Mouse (Mus musculus) midbrain, embryonic 10.5 days (tissue): ENCODE data around the gene Ctps2. TPM values are rescaled to one million over a fixed set of nuclear protein-coding genes. Genes with fewer than 3 reads are reported as not detected.
A peak's percentile ranks its signal among the peaks of the same experiment; 100 is the strongest.
"Not testable (repeated sequence)": the region's sequence is repeated elsewhere in the genome, so short reads cannot be mapped to it uniquely, and the experiment has no call there.

ENCODE experiments used
- DNase-seq: peaks from one replicate; pipeline ENCODE4 v3.0.0-alpha.2; 2017; ENCODE audit warnings: low spot score
- H3K27ac ChIP-seq: fragments of 300-500 bp; sonication (generic); replicated peaks from 2 replicates; pipeline ENCODE4 v1.5.1; 2016; ENCODE audit warnings: mild to moderate bottlenecking
- H3K27me3 ChIP-seq: fragments of 300-500 bp; sonication (generic); 2 replicates; pipeline ENCODE4 v1.6.1; 2016; ENCODE audit warnings: low read depth, mild to moderate bottlenecking; ENCODE audit not compliant: poor library complexity, severe bottlenecking
- H3K36me3 ChIP-seq: fragments of 300-500 bp; sonication (generic); 2 replicates; pipeline ENCODE4 v1.6.1; 2016; ENCODE audit warnings: mild to moderate bottlenecking, moderate library complexity
- H3K4me1 ChIP-seq: fragments of 300-500 bp; sonication (generic); 2 replicates; pipeline ENCODE4 v1.6.1; 2016
- H3K4me3 ChIP-seq: fragments of 300-500 bp; sonication (generic); 2 replicates; pipeline ENCODE4 v1.5.1; 2016; ENCODE audit warnings: mild to moderate bottlenecking, moderate library complexity
- H3K9me3 ChIP-seq: fragments of 300-500 bp; sonication (generic); replicated peaks from 2 replicates; pipeline ENCODE4 v1.6.1; 2016; ENCODE audit warnings: mild to moderate bottlenecking
- WGBS: fragments of 180-500 bp; shearing (Covaris S2); methylation state at CpG from one replicate; pipeline ENCODE4 v1.1.7; 2016; 5-methylcytosine and 5-hydroxymethylcytosine counted together
- polyA plus RNA-seq: library from polyadenylated mRNA; unstranded; fragments of >200 nt; fragmentation: Nextera tagmentation; extraction: Ambion mirVana; gene quantifications from 2 replicates; pipeline ENCODE4 v1.2.1, GENCODE M21; 2016

Ctps2 gene
- 55.8 and 78.5 TPM in 2 replicates for polyA plus RNA-seq

GRCm38 (mm10) chrX:162900938-162901337, at the start of gene Ctps2:
Ctps2 (plus strand) TSS chrX:162901238.
- peaks cover 13% of the 10 kb centered on the region for H3K4me1 ChIP-seq
- peak within 1 kb of the TSS; percentile 82 for H3K27ac ChIP-seq
- no peaks in the 10 kb centered on the region for H3K9me3 ChIP-seq
- no peaks in the 10 kb centered on the region for H3K36me3 ChIP-seq
- no peak for DNase-seq
- WGBS = 42% methylated on average over 4 of the region's 4 CpGs
- peaks cover 65% of the 10 kb centered on the region for H3K27me3 ChIP-seq
- H3K4me3 ChIP-seq = peak within 1 kb of the TSS; percentile 67

GRCm38 (mm10) chrX:162868294-162868965, 32.6 kb upstream of the Ctps2 start:
- peaks cover 41% of the 10 kb centered on the region for H3K36me3 ChIP-seq
- H3K4me1 ChIP-seq = no peaks in the 10 kb centered on the region
- no peaks in the 10 kb centered on the region for H3K9me3 ChIP-seq
- no peak for DNase-seq
- H3K27ac ChIP-seq = no peak overlapping the region
- H3K27me3 ChIP-seq = peaks cover 20% of the 10 kb centered on the region
- WGBS = 85% methylated on average over 3 of the region's 3 CpGs
- no peak overlapping the region for H3K4me3 ChIP-seq

- Histone ChIP-seq H3K36me3 (peaks cover 45% of the 10 kb centered on the region), H3K4me1 (no peaks in the 10 kb centered on the region), H3K27me3 (peaks cover 13% of the 10 kb centered on the region; the same call in 1 of the 2 replicates), H3K9me3 (no peaks in the 10 kb centered on the region), H3K27ac (no peak overlapping the region), H3K4me3 (no peak overlapping the region)
- 43% methylated on average over 4 of the region's 4 CpGs for WGBS
- DNase-seq = peak; percentile 11
Measured at GRCm38 (mm10) chrX:162871734-162872517, 29.1 kb upstream of the Ctps2 start.

GRCm38 (mm10) chrX:162873761-162874160, 27.3 kb upstream of the Ctps2 start:
- peaks cover 7% of the 10 kb centered on the region; the same call in 1 of the 2 replicates for H3K27me3 ChIP-seq
- H3K36me3 ChIP-seq = peaks cover 47% of the 10 kb centered on the region
- 95% methylated on average over 2 of the region's 2 CpGs for WGBS
- H3K4me1 ChIP-seq = no peaks in the 10 kb centered on the region
- no peak overlapping the region for H3K4me3 ChIP-seq
- no peak for DNase-seq
- H3K9me3 ChIP-seq = no peaks in the 10 kb centered on the region
- no peak overlapping the region for H3K27ac ChIP-seq

- H3K4me3 ChIP-seq = no peak overlapping the region
- H3K36me3 ChIP-seq = peaks cover 52% of the 10 kb centered on the region
- H3K9me3 ChIP-seq = no peaks in the 10 kb centered on the region
- peaks cover 12% of the 10 kb centered on the region for H3K27me3 ChIP-seq
- no peak for DNase-seq
- H3K4me1 ChIP-seq = no peaks in the 10 kb centered on the region
- no peak overlapping the region for H3K27ac ChIP-seq
- WGBS = 81% methylated on average over 3 of the region's 3 CpGs
Measured at GRCm38 (mm10) chrX:162878236-162878635, 22.8 kb upstream of the Ctps2 start.

- 20% methylated on average over 39 of the region's 47 CpGs for WGBS
- Histone ChIP-seq H3K27me3 (peaks cover 20% of the 10 kb centered on the region), H3K36me3 (no peaks in the 10 kb centered on the region), H3K9me3 (no peaks in the 10 kb centered on the region), H3K4me3 (peak within 1 kb of the TSS; percentile 75), H3K4me1 (peaks cover 10% of the 10 kb centered on the region), H3K27ac (peak within 1 kb of the TSS; percentile 82)
- DNase-seq = peak; percentile 85
Measured at GRCm38 (mm10) chrX:162887931-162888511, 13.0 kb upstream of the Ctps2 start, which contains the start of gene Syap1. Syap1 (minus strand) TSS chrX:162888447.

- H3K27me3 ChIP-seq = peaks cover 13% of the 10 kb centered on the region; the same call in 1 of the 2 replicates
- peak overlapping the region; percentile 75; the same call in 1 of the 2 replicates for H3K4me3 ChIP-seq
- not testable (repeated sequence) for DNase-seq, H3K27ac ChIP-seq, H3K9me3 ChIP-seq, H3K36me3 ChIP-seq
- H3K4me1 ChIP-seq = peaks cover 10% of the 10 kb centered on the region
- 80% methylated on average over 9 of the region's 25 CpGs for WGBS
Measured at GRCm38 (mm10) chrX:162888575-162889223, 12.3 kb upstream of the Ctps2 start.

GRCm38 (mm10) chrX:162901371-162902039, 467 bp downstream of the Ctps2 start:
- peaks cover 13% of the 10 kb centered on the region for H3K4me1 ChIP-seq
- H3K4me3 ChIP-seq = peak overlapping the region; percentile 67
- H3K9me3 ChIP-seq = no peaks in the 10 kb centered on the region
- peak overlapping the region; percentile 82 for H3K27ac ChIP-seq
- no peaks in the 10 kb centered on the region for H3K36me3 ChIP-seq
- peaks cover 63% of the 10 kb centered on the region for H3K27me3 ChIP-seq
- WGBS = 21% methylated on average over 20 of the region's 25 CpGs
- peak; percentile 60 for DNase-seq

GRCm38 (mm10) chrX:162902040-162902734, 1.1 kb downstream of the Ctps2 start:
- DNase-seq = no peak
- Histone ChIP-seq H3K36me3 (no peaks in the 10 kb centered on the region), H3K27me3 (peaks cover 61% of the 10 kb centered on the region), H3K4me1 (peaks cover 13% of the 10 kb centered on the region), H3K9me3 (no peaks in the 10 kb centered on the region), H3K27ac (peak overlapping the region; percentile 82), H3K4me3 (peak overlapping the region; percentile 67)
- WGBS = 28% methylated on average over 29 of the region's 29 CpGs

- Histone ChIP-seq H3K27ac (no peak overlapping the region), H3K36me3 (peaks cover 13% of the 10 kb centered on the region), H3K27me3 (peaks cover 42% of the 10 kb centered on the region), H3K9me3 (no peaks in the 10 kb centered on the region), H3K4me1 (peaks cover 3% of the 10 kb centered on the region; the same call in 1 of the 2 replicates), H3K4me3 (no peak overlapping the region)
- 76% methylated on average over 3 of the region's 3 CpGs for WGBS
- DNase-seq = no peak
Measured at GRCm38 (mm10) chrX:162907554-162907953, 6.5 kb downstream of the Ctps2 start.

GRCm38 (mm10) chrX:162913651-162914050, 12.6 kb downstream of the Ctps2 start:
- H3K27me3 ChIP-seq = peaks cover 22% of the 10 kb centered on the region
- no peak overlapping the region for H3K27ac ChIP-seq
- peaks cover 24% of the 10 kb centered on the region for H3K36me3 ChIP-seq
- H3K9me3 ChIP-seq = no peaks in the 10 kb centered on the region
- no peak for DNase-seq
- 97% methylated on average over 3 of the region's 3 CpGs for WGBS
- H3K4me1 ChIP-seq = no peaks in the 10 kb centered on the region
- no peak overlapping the region for H3K4me3 ChIP-seq
